Mouse (Mus musculus) embryonic fibroblast, embryonic 13.5 days (primary cell): ENCODE data around the gene Zfp239. TPM values are rescaled to one million over a fixed set of nuclear protein-coding genes. Genes with fewer than 3 reads are reported as not detected.

Source experiments
- H3K27ac ChIP-seq: 2 replicates; pipeline ENCODE4 v1.5.1; 2012; ENCODE audit warnings: low read length, control low read depth, inconsistent platforms; ENCODE audit not compliant: insufficient read depth
- H3K4me1 ChIP-seq: 2 replicates; pipeline ENCODE4 v1.6.1; 2011; ENCODE audit warnings: low read length; ENCODE audit not compliant: control insufficient read depth, insufficient read depth
- H3K4me3 ChIP-seq: 2 replicates; pipeline ENCODE4 v1.5.1; 2011; ENCODE audit warnings: mild to moderate bottlenecking, control low read depth, low read length; ENCODE audit not compliant: insufficient read depth
- CTCF ChIP-seq: IDR thresholded peaks from 2 replicates; pipeline ENCODE4 v1.5.1; 2011; ENCODE audit warnings: mild to moderate bottlenecking, control low read depth, low read length, moderate library complexity, borderline replicate concordance; ENCODE audit not compliant: insufficient read depth
- POLR2A ChIP-seq: IDR thresholded peaks from 2 replicates; pipeline ENCODE4 v1.6.1; 2011; ENCODE audit warnings: low read depth, mild to moderate bottlenecking, control low read depth, low read length, moderate library complexity
- polyA plus RNA-seq: library from polyadenylated mRNA; stranded (reverse); fragments of >200 nt; gene quantifications from 2 replicates; pipeline ENCODE4 v1.2.4, GENCODE M21; 2011; ENCODE audit warnings: low read depth; ENCODE audit not compliant: missing spikeins, insufficient read length

The Zfp239 gene
- polyA plus RNA-seq, 1 experiment, result 5.5 TPM

GRCm38 (mm10) chr6:117905260-117905930 lies 43.5 kb downstream of the Zfp239 start:
- no peak for TF ChIP-seq CTCF
- peak; percentile 49; the same call in 1 of the 2 replicates for TF ChIP-seq POLR2A
- H3K27ac ChIP-seq, result peak overlapping the region; percentile 86
- peaks cover 3% of the 10 kb centered on the region; the same call in 1 of the 2 replicates for H3K4me1 ChIP-seq
- peak overlapping the region; percentile 77 for H3K4me3 ChIP-seq

GRCm38 (mm10) chr6:117906015-117906531 lies 44.2 kb downstream of the Zfp239 start:
- H3K4me3 ChIP-seq, result peak overlapping the region; percentile 77
- TF ChIP-seq CTCF (no peak), POLR2A (peak; percentile 66)
- H3K4me1 ChIP-seq, result peaks cover 6% of the 10 kb centered on the region
- H3K27ac ChIP-seq, result peak overlapping the region; percentile 86

- Histone ChIP-seq H3K4me1 (peaks cover 6% of the 10 kb centered on the region), H3K27ac (peak overlapping the region; percentile 91), H3K4me3 (peak overlapping the region; percentile 84)
- TF ChIP-seq CTCF (no peak), POLR2A (peak; percentile 84)
These were observed 44.8 kb downstream of the Zfp239 start for GRCm38 (mm10) chr6:117906590-117907271.

- TF ChIP-seq CTCF (no peak), POLR2A (peak; percentile 80)
- peak overlapping the region; percentile 91 for H3K27ac ChIP-seq
- H3K4me1 ChIP-seq, result peaks cover 6% of the 10 kb centered on the region
- H3K4me3 ChIP-seq, result peak overlapping the region; percentile 84
These were observed 45.5 kb downstream of the Zfp239 start for GRCm38 (mm10) chr6:117907301-117907978.

- H3K4me1 ChIP-seq, result peaks cover 6% of the 10 kb centered on the region
- TF ChIP-seq POLR2A (no peak), CTCF (no peak)
- peak overlapping the region; percentile 37 for H3K27ac ChIP-seq
- peak overlapping the region; percentile 84 for H3K4me3 ChIP-seq
These were observed 46.1 kb downstream of the Zfp239 start for GRCm38 (mm10) chr6:117907979-117908355.

GRCm38 (mm10) chr6:117908424-117908900 lies 46.6 kb downstream of the Zfp239 start:
- peaks cover 6% of the 10 kb centered on the region for H3K4me1 ChIP-seq
- H3K27ac ChIP-seq, result peak overlapping the region; percentile 37; the same call in 1 of the 2 replicates
- TF ChIP-seq CTCF (no peak), POLR2A (no peak)
- peak overlapping the region; percentile 84 for H3K4me3 ChIP-seq

- Histone ChIP-seq H3K4me3 (peak overlapping the region; percentile 84), H3K27ac (no peak overlapping the region), H3K4me1 (peaks cover 9% of the 10 kb centered on the region)
- TF ChIP-seq POLR2A, result no peak
- no peak for TF ChIP-seq CTCF
These were observed 48.3 kb downstream of the Zfp239 start for GRCm38 (mm10) chr6:117910120-117910661.

GRCm38 (mm10) chr6:117914541-117914940 lies 52.6 kb downstream of the Zfp239 start:
- Histone ChIP-seq H3K4me3 (no peak overlapping the region), H3K27ac (no peak overlapping the region), H3K4me1 (peaks cover 7% of the 10 kb centered on the region)
- TF ChIP-seq CTCF (no peak), POLR2A (no peak)

GRCm38 (mm10) chr6:117916205-117916736 lies 54.4 kb downstream of the Zfp239 start:
- Histone ChIP-seq H3K27ac (peak overlapping the region; percentile 97), H3K4me3 (peak overlapping the region; percentile 99), H3K4me1 (peaks cover 7% of the 10 kb centered on the region)
- TF ChIP-seq POLR2A (no peak), CTCF (no peak)
